Mouse (Mus musculus) E14TG2a.4 (cell line): ENCODE results near the gene Vmn1r53.
"Not testable (repeated sequence)": the region's sequence is repeated elsewhere in the genome, so short reads cannot be mapped to it uniquely, and the experiment has no call there.

Experiments used
- H3K27me3 ChIP-seq: 2 replicates; pipeline ENCODE4 v1.6.1; 2014; ENCODE audit warnings: low read length, control low read depth; ENCODE audit not compliant: insufficient read depth
- H3K36me3 ChIP-seq: 2 replicates; pipeline ENCODE4 v1.6.1; 2014; ENCODE audit warnings: low read length, control low read depth; ENCODE audit not compliant: insufficient read depth
- H3K4me1 ChIP-seq: replicated peaks from 2 replicates; pipeline ENCODE4 v1.6.1; 2014; ENCODE audit warnings: low read depth, low read length, control low read depth
- H3K4me3 ChIP-seq: replicated peaks from 2 replicates; pipeline ENCODE4 v1.5.1; 2014; ENCODE audit warnings: mild to moderate bottlenecking, low read length
- H3K9me3 ChIP-seq: 2 replicates; pipeline ENCODE4 v1.6.1; 2014; ENCODE audit warnings: low read length, control low read depth
- CTCF ChIP-seq: conservative IDR thresholded peaks from 2 replicates; pipeline ENCODE4 v1.5.1; 2014; ENCODE audit warnings: low read length
- NANOG ChIP-seq: IDR thresholded peaks from 2 replicates; pipeline ENCODE4 v1.6.1; 2014; ENCODE audit warnings: borderline replicate concordance, low read length, mixed read lengths
- POU5F1 ChIP-seq: IDR thresholded peaks from 2 replicates; pipeline ENCODE4 v1.6.1; 2014; ENCODE audit warnings: low read length, borderline replicate concordance

The Vmn1r53 gene

DNA sequence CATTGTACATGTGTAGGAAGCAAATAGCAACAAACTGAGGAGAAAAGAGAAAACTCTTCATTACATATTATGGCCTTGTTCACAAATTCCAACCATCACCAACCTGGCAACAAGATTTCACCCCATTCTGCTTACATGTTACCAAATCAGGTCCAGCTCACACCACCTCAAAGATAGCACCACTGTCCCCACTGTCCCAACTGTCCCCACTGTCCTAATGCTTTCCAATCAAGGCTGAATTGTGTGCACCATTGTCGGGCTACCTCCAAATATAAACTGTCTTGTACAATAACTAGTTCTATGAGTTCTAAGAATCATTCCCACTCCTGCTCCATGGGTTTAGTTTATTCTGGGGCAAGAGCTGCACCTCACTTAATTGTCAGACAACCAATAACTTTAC, at the start of gene Vmn1r53:
TSS of gene Vmn1r53 (minus strand) at position 101 of the 400 bp plus-strand sequence.
- H3K4me3 ChIP-seq = no peak within 1 kb of the TSS
- peaks cover 31% of the 10 kb centered on the region for H3K9me3 ChIP-seq
- TF ChIP-seq CTCF = no peak
- no peaks in the 10 kb centered on the region for H3K4me1 ChIP-seq
- H3K36me3 ChIP-seq = no peaks in the 10 kb centered on the region
- H3K27me3 ChIP-seq = no peaks in the 10 kb centered on the region

DNA sequence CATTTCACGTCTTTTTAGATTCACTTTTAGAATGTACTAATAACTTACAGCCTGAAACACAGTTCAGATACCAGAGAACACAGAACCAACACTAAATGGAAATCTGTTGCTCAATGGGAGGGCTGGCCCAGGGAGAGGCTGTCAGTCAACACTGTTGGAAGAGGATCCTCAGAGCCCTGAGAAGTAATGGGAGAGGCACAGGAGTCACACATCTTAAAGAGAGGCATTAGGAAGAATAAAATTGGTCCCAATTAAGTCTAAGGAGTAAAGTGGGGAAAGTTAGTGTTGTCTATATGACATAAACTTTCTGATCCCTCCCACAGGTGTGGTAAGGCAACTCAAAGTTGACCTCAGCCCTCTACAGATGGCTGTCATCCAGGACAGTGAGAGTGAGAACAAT, 21.8 kb upstream of the Vmn1r53 start, which contains the start of gene Vmn1r54:
TSS of gene Vmn1r54 (plus strand) at position 301 of the 400 bp plus-strand sequence.
- Histone ChIP-seq H3K4me3 (no peak within 1 kb of the TSS), H3K27me3 (peaks cover 14% of the 10 kb centered on the region), H3K9me3 (no peaks in the 10 kb centered on the region), H3K36me3 (no peaks in the 10 kb centered on the region), H3K4me1 (no peaks in the 10 kb centered on the region)
- TF ChIP-seq NANOG = no peak
- no peak for TF ChIP-seq POU5F1
- TF ChIP-seq CTCF = no peak

DNA sequence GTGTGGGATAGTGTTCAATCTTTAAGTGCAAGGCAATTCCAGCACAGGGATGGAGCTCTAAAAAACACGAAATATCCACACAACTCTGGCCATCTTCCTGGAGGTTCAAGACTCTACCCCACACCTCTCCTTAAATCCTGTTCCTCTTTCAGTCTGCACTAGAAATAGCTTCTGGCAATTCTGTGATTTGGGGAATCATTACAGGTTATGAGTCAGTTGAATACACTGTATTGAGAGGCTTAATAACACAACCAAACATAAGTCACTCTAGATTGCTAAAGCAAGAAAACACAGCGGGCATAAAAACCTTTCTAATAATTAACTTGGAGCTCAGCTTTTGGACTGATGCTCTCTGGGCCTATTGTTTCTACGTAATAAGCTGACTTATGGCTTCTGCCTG, 19.8 kb upstream of the Vmn1r53 start:
- H3K36me3 ChIP-seq = no peaks in the 10 kb centered on the region
- TF ChIP-seq NANOG (no peak), CTCF (no peak), POU5F1 (no peak)

DNA sequence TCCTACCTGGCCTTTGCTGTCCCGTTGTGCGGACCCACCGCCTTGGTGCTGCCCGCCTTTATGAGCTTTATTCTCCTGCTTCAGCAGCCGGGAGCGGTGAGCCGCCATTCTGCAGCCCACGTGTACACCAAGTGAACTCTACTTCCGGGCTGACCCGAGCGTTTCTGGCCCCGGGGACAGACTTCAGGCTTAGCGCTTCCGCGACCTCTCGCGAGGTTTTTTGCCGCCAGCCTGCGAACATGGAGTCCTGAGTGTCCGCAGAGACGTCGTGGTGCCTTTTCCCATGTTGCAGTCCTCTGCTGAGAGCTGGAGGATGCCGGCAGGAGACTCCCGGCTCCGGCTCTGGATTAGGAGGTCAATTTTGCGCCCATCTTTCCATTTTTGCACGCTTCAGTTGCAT, 8.4 kb upstream of the Vmn1r53 start:
- H3K9me3 ChIP-seq = peaks cover 28% of the 10 kb centered on the region
- H3K27me3 ChIP-seq = peaks cover 27% of the 10 kb centered on the region
- H3K4me1 ChIP-seq = peaks cover 17% of the 10 kb centered on the region
- H3K36me3 ChIP-seq = no peaks in the 10 kb centered on the region
- TF ChIP-seq NANOG = no peak
- TF ChIP-seq CTCF = no peak
- no peak for TF ChIP-seq POU5F1
- H3K4me3 ChIP-seq = peak overlapping the region; percentile 73

More for the DNA sequence above, 19.8 kb upstream of the Vmn1r53 start:
- Histone ChIP-seq H3K27me3 (peaks cover 11% of the 10 kb centered on the region; the same call in 1 of the 2 replicates), H3K4me3 (no peak overlapping the region), H3K4me1 (no peaks in the 10 kb centered on the region), H3K9me3 (peaks cover 5% of the 10 kb centered on the region; the same call in 1 of the 2 replicates)

DNA sequence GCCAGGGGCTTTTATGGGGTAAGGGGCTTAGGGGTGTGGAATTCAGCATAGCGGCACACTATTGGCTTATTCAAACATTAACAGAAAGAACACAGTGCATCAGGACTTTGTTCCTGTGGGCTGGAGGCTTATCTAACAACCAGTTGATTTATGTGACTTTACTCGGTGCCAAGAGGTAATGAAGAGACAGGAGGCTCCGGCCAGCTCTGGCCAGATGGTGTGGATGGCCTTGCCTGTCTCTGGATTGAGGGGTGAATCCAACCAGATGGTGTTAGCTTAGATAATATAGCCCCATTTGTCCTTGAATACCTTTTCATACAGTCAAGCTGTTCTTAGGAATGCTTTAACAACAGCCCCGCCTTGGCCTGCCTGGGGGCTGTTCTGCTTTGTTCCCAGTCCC, 7.9 kb upstream of the Vmn1r53 start:
- Histone ChIP-seq H3K4me3 (peak overlapping the region; percentile 73), H3K27me3 (peaks cover 27% of the 10 kb centered on the region), H3K4me1 (peaks cover 17% of the 10 kb centered on the region), H3K9me3 (peaks cover 33% of the 10 kb centered on the region)
- H3K36me3 ChIP-seq = not testable (repeated sequence)

DNA sequence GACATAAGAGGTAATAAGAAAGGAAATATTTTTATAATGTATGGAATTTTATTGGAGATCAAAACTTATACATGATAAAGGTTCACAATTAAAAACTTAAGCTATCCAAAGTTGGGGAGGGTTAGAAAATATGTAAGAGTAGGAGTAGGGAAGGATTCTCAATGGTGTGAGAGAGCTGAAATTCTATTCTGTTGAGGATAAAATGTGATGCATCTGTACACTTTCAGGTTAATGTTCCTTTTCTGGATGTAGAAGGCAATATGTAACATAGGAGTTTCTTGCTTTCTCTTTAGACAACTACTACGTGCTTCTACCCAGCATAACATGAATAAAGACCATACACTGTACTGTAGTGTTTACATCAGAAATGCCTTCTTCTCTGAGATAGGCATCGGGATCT, 21.7 kb downstream of the Vmn1r53 start, which contains the start of gene V1ra8:
TSS of gene V1ra8 (plus strand) at position 301 of the 400 bp plus-strand sequence.
- H3K36me3 ChIP-seq, H3K27me3 ChIP-seq, H3K4me3 ChIP-seq, H3K4me1 ChIP-seq, H3K9me3 ChIP-seq: not testable (repeated sequence)

DNA sequence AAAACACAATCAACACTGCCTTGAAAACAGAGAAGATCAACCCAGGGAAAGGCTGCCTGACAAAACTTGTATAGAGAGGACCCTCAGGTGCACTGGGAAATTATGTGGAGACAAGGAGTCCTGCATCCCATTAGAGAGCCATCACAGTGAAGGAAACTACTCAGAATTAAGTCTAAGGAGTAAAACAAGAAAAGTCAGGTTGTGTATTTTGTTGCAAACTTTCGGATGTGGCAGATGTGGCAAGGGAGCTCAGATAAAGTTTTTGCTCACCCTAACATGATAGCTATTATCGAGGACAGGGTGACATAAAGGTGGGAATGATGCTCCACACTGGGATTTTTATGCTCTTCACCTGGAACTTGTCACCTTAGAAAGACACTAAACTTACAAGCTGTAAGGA, 49.7 kb downstream of the Vmn1r53 start, which contains the start of gene Vmn1r52:
TSS of gene Vmn1r52 (plus strand) at position 301 of the 400 bp plus-strand sequence.
- H3K4me3 ChIP-seq = no peak within 1 kb of the TSS
- H3K9me3 ChIP-seq = 0 out of 2 replicates have a peak, but pooled peaks cover 3% of the 10 kb centered on the region
- no peaks in the 10 kb centered on the region for H3K27me3 ChIP-seq
- H3K36me3 ChIP-seq = no peaks in the 10 kb centered on the region
- H3K4me1 ChIP-seq = no peaks in the 10 kb centered on the region
- TF ChIP-seq POU5F1 (no peak), NANOG (no peak), CTCF (no peak)
